Mouse (Mus musculus) macrophage (primary cell): Measurements from ENCODE around the gene Armh1. TPM values are rescaled to one million over a fixed set of nuclear protein-coding genes. Genes with fewer than 3 reads are reported as not detected.
A peak's percentile ranks its signal among the peaks of the same experiment; 100 is the strongest.
"Not testable (repeated sequence)": the region's sequence is repeated elsewhere in the genome, so short reads cannot be mapped to it uniquely, and the experiment has no call there.

Experiments used
- H3K27ac ChIP-seq: fragments of 350-480 bp; formaldehyde crosslinking; 2 replicates; pipeline ENCODE4 v1.9.0; 2021
- H3K36me3 ChIP-seq: fragments of 350-480 bp; formaldehyde crosslinking; 2 replicates; pipeline ENCODE4 v1.9.0; 2021; ENCODE audit errors: inconsistent target
- H3K4me3 ChIP-seq: fragments of 350-480 bp; formaldehyde crosslinking; 2 replicates; pipeline ENCODE4 v1.9.0; 2021; ENCODE audit errors: inconsistent target
- H3K79me2 ChIP-seq: fragments of 350-480 bp; formaldehyde crosslinking; 2 replicates; pipeline ENCODE4 v1.9.0; 2021; ENCODE audit errors: inconsistent target
- WGBS: methylation state at CpG from one replicate; pipeline ENCODE4 v1.1.7; 2026; ENCODE audit warnings: inconsistent platforms; ENCODE audit not compliant: missing documents; 5-methylcytosine and 5-hydroxymethylcytosine counted together
- polyA plus RNA-seq: library from polyadenylated mRNA; stranded (reverse); fragments of 250-400 nt; gene quantifications from 3 replicates; pipeline ENCODE4 v1.2.4, GENCODE M21; 2018; ENCODE audit warnings: inconsistent platforms

Armh1 gene
- polyA plus RNA-seq, 1 experiment from 2014 or later: not detected

DNA sequence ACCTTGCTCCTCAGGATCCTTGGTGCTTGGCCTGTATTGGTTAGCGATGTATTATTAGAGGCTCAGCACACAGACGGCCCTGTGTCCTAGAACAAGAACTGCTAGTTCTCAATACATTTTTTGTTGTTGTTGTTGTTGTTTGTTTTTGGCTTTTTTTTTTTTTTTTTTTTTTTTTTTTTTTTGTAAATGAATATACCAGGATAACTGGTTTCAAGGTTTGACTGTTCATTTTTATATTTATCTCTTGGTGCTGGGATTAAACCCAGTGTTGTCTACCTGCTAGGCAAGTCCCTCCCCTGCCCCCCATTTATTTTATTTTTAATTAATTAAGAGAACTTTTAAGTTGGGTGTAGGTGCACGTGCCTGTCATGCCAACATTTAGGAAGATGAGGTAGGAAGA, 63.0 kb downstream of the Armh1 start:
- H3K36me3 ChIP-seq: no peaks in the 10 kb centered on the region
- 53% methylated on average over 3 of the region's 3 CpGs for WGBS

DNA sequence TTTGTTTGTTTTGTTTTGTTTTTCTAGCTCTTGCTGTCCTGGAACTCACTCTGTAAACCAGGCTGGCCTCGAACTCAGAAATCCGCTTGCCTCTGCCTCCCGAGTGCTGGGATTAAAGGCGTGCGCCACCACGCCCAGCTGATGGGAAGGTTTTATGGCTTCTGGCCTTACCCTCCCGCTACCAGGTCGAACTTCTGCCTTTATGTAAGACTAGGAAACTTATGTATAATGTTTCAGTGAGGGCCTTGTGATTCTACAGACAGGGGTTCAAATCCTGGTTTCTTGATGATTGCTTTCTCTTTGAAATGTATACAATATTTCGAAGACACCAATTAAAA, 69.2 kb downstream of the Armh1 start:
- not testable (repeated sequence) for H3K36me3 ChIP-seq
- Histone ChIP-seq H3K4me3 (peak overlapping the region; percentile 91), H3K79me2 (peaks cover 26% of the 10 kb centered on the region), H3K27ac (peak overlapping the region; percentile 68)
- 15% methylated on average over 9 of the region's 9 CpGs for WGBS

More for the DNA sequence above, 63.0 kb downstream of the Armh1 start:
- peak overlapping the region; percentile 94 for H3K27ac ChIP-seq
- peak overlapping the region; percentile 38 for H3K4me3 ChIP-seq
- H3K79me2 ChIP-seq: no peaks in the 10 kb centered on the region

DNA sequence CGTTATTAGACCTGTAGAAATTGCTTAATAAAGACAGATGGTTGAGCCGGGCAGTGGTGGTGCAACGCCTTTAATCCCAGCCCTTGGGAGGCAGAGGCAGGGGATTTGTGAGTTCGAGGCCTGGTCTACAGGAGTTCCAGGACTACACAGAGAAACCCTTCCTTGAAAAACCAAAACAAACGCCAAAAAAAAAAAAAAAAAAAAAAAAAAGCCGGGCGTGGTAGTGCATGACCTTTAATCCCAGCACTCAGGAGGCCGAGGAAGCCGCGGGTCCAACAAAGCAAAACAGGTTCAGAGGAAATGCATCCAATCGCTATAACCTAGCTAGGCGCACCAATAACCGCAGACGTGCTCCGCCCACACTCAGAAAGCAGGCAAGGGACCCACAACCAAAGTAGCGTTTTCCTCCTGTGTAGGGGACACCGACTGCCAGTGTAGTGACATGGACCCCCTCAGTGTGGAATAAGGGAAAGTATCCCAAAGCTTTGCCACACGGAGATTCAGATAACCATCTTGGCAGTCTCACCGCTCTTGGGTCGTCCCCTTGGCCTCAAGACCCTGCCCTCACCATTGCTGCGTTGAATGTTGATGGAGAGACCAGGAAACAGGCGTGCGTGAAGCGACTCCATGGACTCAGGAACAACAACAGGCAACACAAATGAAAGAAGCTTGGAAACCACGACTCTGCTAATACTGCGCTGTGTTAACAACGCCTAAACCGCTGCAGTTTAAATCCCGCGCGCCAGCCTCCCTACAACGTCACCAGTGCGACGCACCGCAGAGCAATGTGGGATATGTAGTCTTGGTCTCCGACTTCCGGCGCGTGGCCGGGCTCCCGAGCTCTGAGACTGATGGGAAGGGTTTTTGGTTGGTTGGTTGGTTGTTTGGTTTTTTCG, 69.8 kb downstream of the Armh1 start, which contains the start of gene Kif2c:
TSS of gene Kif2c (minus strand) at position 777 of the 896 bp plus-strand sequence.
- H3K4me3 ChIP-seq: peak within 1 kb of the TSS; percentile 91
- peak within 1 kb of the TSS; percentile 68 for H3K27ac ChIP-seq
- WGBS: 2% methylated on average over 39 of the region's 42 CpGs
- H3K36me3 ChIP-seq: no peaks in the 10 kb centered on the region
- H3K79me2 ChIP-seq: peaks cover 26% of the 10 kb centered on the region

DNA sequence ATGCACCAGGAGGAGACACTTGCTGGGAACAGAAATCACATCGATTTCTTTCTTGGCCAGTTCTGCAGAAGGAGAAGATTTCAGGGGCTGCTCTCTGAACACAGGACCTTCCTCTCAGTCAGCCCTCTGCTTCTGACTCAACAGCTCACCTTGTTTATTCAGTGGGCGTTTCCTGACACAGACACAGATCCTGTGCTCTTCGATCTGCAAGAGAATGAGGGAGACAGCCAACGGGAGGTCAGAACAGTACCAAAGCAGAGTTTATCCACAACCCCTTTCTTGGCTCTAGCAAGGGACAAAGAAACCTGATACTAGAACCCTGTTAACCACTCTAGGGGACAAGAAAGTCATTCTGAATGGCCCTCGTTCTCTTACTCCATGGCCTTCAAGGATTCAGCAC, 82.0 kb downstream of the Armh1 start:
- 93% methylated on average over 5 of the region's 5 CpGs for WGBS
- Histone ChIP-seq H3K79me2 (no peaks in the 10 kb centered on the region), H3K36me3 (no peaks in the 10 kb centered on the region), H3K27ac (no peak overlapping the region), H3K4me3 (no peak overlapping the region)

Other genes with a start within 250 kb of the Armh1 start
- 7.4 to 19.3 TPM (median 11.1 TPM) in 3 replicates for gene Eif2b3, start 232.7 kb downstream of the Armh1 start, polyA plus RNA-seq
- gene Ptch2, start 156.1 kb downstream of the Armh1 start, polyA plus RNA-seq: not detected in 3 replicates
- gene Btbd19, start 126.4 kb downstream of the Armh1 start, polyA plus RNA-seq: 1.5 to 11.4 TPM (median 1.9 TPM) in 3 replicates
- gene Tctex1d4, start 125.3 kb downstream of the Armh1 start, polyA plus RNA-seq: 0.68 to 2.6 TPM (median 0.93 TPM) in 3 replicates
- 1.5 to 7.7 TPM (median 2.0 TPM) in 3 replicates for gene Plk3, start 118.2 kb downstream of the Armh1 start, polyA plus RNA-seq
- gene Rps8, start 95.9 kb downstream of the Armh1 start, polyA plus RNA-seq: 353 to 1,289 TPM (median 973 TPM) in 3 replicates
- gene Kif2c, start 69.5 kb downstream of the Armh1 start, polyA plus RNA-seq: 0.26 to 3.5 TPM (median 2.9 TPM) in 3 replicates
- 0.20 TPM in 1 of 3 replicates, not detected in the others for gene Tmem53, start 174 bp downstream of the Armh1 start, polyA plus RNA-seq
- gene Rnf220, start 244.9 kb upstream of the Armh1 start, polyA plus RNA-seq: 49.9 to 77.8 TPM (median 60.5 TPM) in 3 replicates